Comparison of ENCODE assay signal across 10 mouse cellular contexts in the genomic region with DNA sequence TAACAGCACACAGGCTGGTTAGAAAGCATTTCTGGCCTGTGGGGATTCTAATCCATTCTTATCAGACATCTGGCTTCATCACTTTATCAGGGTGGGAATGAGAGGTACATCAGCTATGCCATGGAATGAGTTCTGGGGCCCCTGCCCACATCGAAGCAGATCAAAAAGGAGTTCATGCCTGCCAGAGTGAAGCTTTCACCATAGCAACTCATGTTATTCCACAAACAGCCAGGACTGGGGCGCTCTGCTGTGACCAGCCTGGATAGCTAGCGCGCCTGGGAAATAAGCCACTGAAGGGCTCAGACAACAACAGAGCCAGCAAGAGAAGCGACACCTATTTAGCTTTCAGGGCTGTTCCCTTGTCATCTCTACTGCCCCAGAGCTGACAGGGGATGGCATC. TPM values are rescaled to one million over a fixed set of nuclear protein-coding genes. Genes with fewer than 3 reads are reported as not detected.
A peak's percentile ranks its signal among the peaks of the same experiment; 100 is the strongest.
DNase-seq lines count a peak whose midpoint lies in the region; ATAC-seq and TF ChIP-seq lines count a peak whose summit lies in the region.
"Had no signal": no experiment of that assay in that cellular context is flagged by ENCODE, and none has a peak within 500 bp of the region (broad histone marks: within the 10 kb centered on the region; RNA-seq: fewer than 3 reads in every experiment).

No protein-coding gene starts in this region.

- 52% methylated on average over 5 of the region's 5 CpGs for WGBS in kidney, adult 2 months
- 37% methylated on average over 5 of the region's 5 CpGs for WGBS in heart, postnatal 0 days
- WGBS in limb, embryonic 13.5 days = 85% methylated on average over 5 of the region's 5 CpGs

- TF ChIP-seq CTCF in kidney, adult 2 months (conservative IDR thresholded peaks at IDR 0.05; ENCODE audit: insufficient read depth, insufficient read length, low read depth, low read length) = no peak
- no peak; the same call in 1 of the 2 replicates for TF ChIP-seq CTCF in heart, postnatal 0 days (IDR thresholded peaks at IDR 0.05; ENCODE audit: low read depth)

- no peaks in the 10 kb centered on the region for H3K27me3 ChIP-seq in kidney, adult 2 months (replicated peaks; ENCODE audit: control insufficient read depth, insufficient read depth, low read length)
- H3K27me3 ChIP-seq in heart, postnatal 0 days (ENCODE audit: control insufficient read depth, insufficient read depth, low read length) = no peaks in the 10 kb centered on the region
- H3K27me3 ChIP-seq in limb, embryonic 13.5 days = no peaks in the 10 kb centered on the region
- H3K27me3 ChIP-seq: hindbrain, embryonic 15.5 days had no signal

- peaks cover 20% of the 10 kb centered on the region for H3K4me1 ChIP-seq in kidney, adult 2 months (ENCODE audit: control insufficient read depth, insufficient read depth, low read length)
- H3K4me1 ChIP-seq in heart, postnatal 0 days (ENCODE audit: control insufficient read depth, insufficient read depth) = peaks cover 52% of the 10 kb centered on the region
- peaks cover 58% of the 10 kb centered on the region for H3K4me1 ChIP-seq in limb, embryonic 13.5 days

- H3K4me2 ChIP-seq in heart, postnatal 0 days (ENCODE audit: low read depth, low read length) = peak overlapping the region; percentile 15; the same call in 1 of the 2 replicates
- H3K4me2 ChIP-seq in limb, embryonic 13.5 days (replicated peaks) = 0 out of 2 replicates have a peak overlapping the region, but pooled peaks have one; percentile 7
- H3K4me2 ChIP-seq: hindbrain, embryonic 15.5 days had no signal

- H3K36me3 ChIP-seq in kidney, adult 2 months (ENCODE audit: control insufficient read depth, insufficient read depth, low read length) = no peaks in the 10 kb centered on the region
- no peaks in the 10 kb centered on the region for H3K36me3 ChIP-seq in heart, postnatal 0 days (replicated peaks; ENCODE audit: control insufficient read depth, insufficient read depth, low read length)
- H3K36me3 ChIP-seq in limb, embryonic 13.5 days = peaks cover 9% of the 10 kb centered on the region; the same call in 1 of the 2 replicates
- H3K36me3 ChIP-seq: hindbrain, embryonic 15.5 days had no signal

- H3K27ac ChIP-seq in kidney, adult 2 months (ENCODE audit: insufficient read depth, low read depth, low read length) = no peak overlapping the region
- no peak overlapping the region for H3K27ac ChIP-seq in heart, postnatal 0 days (ENCODE audit: low read depth)
- no peak overlapping the region for H3K27ac ChIP-seq in limb, embryonic 13.5 days
- H3K27ac ChIP-seq: hindbrain, embryonic 15.5 days had no signal

- H3K9me3 ChIP-seq in heart, postnatal 0 days (replicated peaks; ENCODE audit: control insufficient read depth, low read length) = no peaks in the 10 kb centered on the region
- H3K9me3 ChIP-seq in limb, embryonic 13.5 days = no peaks in the 10 kb centered on the region
- H3K9me3 ChIP-seq: hindbrain, embryonic 15.5 days; megakaryocyte, embryonic 14.5 days had no signal

- H3K9ac ChIP-seq in heart, postnatal 0 days (replicated peaks; ENCODE audit: low read depth, low read length) = no peak overlapping the region
- no peak overlapping the region for H3K9ac ChIP-seq in limb, embryonic 13.5 days
- H3K9ac ChIP-seq: hindbrain, embryonic 15.5 days had no signal

- no peak for TF ChIP-seq POLR2A in kidney, adult 2 months (IDR thresholded peaks at IDR 0.05; ENCODE audit: low read depth, low read length)

- no peak for TF ChIP-seq EP300 in heart, postnatal 0 days (IDR thresholded peaks at IDR 0.05; ENCODE audit: low read depth)

- peak; percentile 22 for DNase-seq in kidney, adult 2 months
- no peak for DNase-seq in kidney, postnatal 14 days
- peak; percentile 56 for DNase-seq in embryo, embryonic 11 days
- peak; percentile 60 for DNase-seq in heart, postnatal 0 days (ENCODE audit: low spot score)
- no peak for DNase-seq in spleen, postnatal 4 days (ENCODE audit: low spot score in 2 of 2)
- no peak for DNase-seq in urinary bladder, postnatal 14 days (ENCODE audit: low spot score)
- DNase-seq in testis, postnatal 10 days (ENCODE audit: low spot score) = no peak

- no peak for ATAC-seq in heart, postnatal 0 days (ENCODE audit: insufficient read depth, low read depth)
- no peak for ATAC-seq in limb, embryonic 13.5 days (ENCODE audit: low FRiP score, low read depth)

- H3K4me3 ChIP-seq in kidney, adult 2 months (ENCODE audit: insufficient read depth, low read depth, low read length) = no peak overlapping the region
- H3K4me3 ChIP-seq in heart, postnatal 0 days (ENCODE audit: low read depth, low read length) = no peak overlapping the region
- H3K4me3 ChIP-seq in limb, embryonic 13.5 days = no peak overlapping the region
- H3K4me3 ChIP-seq: hindbrain, embryonic 15.5 days; megakaryocyte, embryonic 14.5 days had no signal

RNA-seq across cellular contexts. Expression of a gene that starts 4.8 kb away (rescaled TPM):
- polyA plus RNA-seq in kidney, adult 2 months (2012; rRNA removed) = 4.2 and 4.9 TPM in 2 replicates
- 2.4 and 2.8 TPM in 2 replicates for total RNA-seq in heart, postnatal 0 days (2014; rRNA removed; ENCODE audit: low replicate concordance)
- polyA plus RNA-seq in heart, postnatal 0 days (2015; fragmentation: Nextera tagmentation; extraction: Ambion mirVana) = 2.4 and 2.5 TPM in 2 replicates
- polyA plus RNA-seq in limb, embryonic 13.5 days (2015; fragmentation: Nextera tagmentation; extraction: Ambion mirVana) = 11.6 and 12.4 TPM in 2 replicates

Comparison
In these comparisons a context has a peak if more than half of its experiments do, and no peak if none do; other contexts are left out.
1. DNase-seq: peak in kidney, adult 2 months (single experiment), embryo, embryonic 11 days (single experiment) and heart, postnatal 0 days (single experiment); none in kidney, postnatal 14 days (single experiment), spleen, postnatal 4 days (0 of 2), urinary bladder, postnatal 14 days (single experiment) and testis, postnatal 10 days (single experiment).